Mouse (Mus musculus): Measurements from ENCODE around the gene Cfap77.

DNA sequence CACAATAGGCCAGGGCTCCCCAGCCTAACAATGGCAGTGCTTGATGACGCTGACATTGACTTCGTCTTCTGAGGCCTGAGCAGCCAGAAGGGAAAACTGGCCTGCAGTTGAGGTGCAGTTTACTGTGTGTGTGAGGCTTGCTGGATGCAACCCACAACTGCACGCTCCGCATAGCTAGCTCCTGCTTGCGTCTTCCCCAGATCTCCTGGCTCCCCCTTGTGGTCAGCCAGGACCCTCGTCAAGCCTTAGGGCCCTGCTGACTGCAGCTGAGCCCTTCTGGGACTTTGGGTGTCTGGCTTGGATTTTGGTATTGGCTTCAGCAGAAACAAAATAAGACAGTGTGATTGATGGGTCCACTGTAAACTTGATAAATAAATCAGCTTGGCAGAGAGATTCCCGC, 78.2 kb downstream of the Cfap77 start:
- TF ChIP-seq CTCF (IDR thresholded peaks at IDR 0.05; ENCODE audit: control insufficient read depth, insufficient read depth, insufficient read length) (peak; percentile 97), MYOG (IDR thresholded peaks at IDR 0.05; ENCODE audit: control insufficient read depth, extremely low read depth, insufficient read length) (no peak), FOSL1 (IDR thresholded peaks at IDR 0.05; ENCODE audit: insufficient read depth, low read length, poor library complexity, severe bottlenecking) (no peak), MAX (IDR thresholded peaks at IDR 0.05) (peak; percentile 30), CEBPB (IDR thresholded peaks at IDR 0.05; ENCODE audit: low read depth) (no peak), USF1 (IDR thresholded peaks at IDR 0.05; ENCODE audit: low read depth) (no peak), MYOD1 (IDR thresholded peaks at IDR 0.05; ENCODE audit: control insufficient read depth, insufficient read length, low read depth) (no peak)
